Mouse (Mus musculus) heart, embryonic 16.5 days (tissue): Measurements from ENCODE around the gene Prlr. TPM values are rescaled to one million over a fixed set of nuclear protein-coding genes. Genes with fewer than 3 reads are reported as not detected.

Experiments used
- ATAC-seq: fragments of 200-750 bp; cut with Nextera tagmentation; replicated peaks from 2 replicates; pipeline ENCODE4 v1.8.0; 2017; ENCODE audit warnings: moderate number of reproducible peaks; ENCODE audit not compliant: insufficient read depth, low FRiP score; ENCODE audit errors: extremely low read depth
- H3K27ac ChIP-seq: fragments of 300-500 bp; sonication (generic); 2 replicates; pipeline ENCODE4 v1.5.1; 2014; ENCODE audit warnings: mild to moderate bottlenecking, low read length, control low read depth, moderate library complexity
- H3K27me3 ChIP-seq: fragments of 300-500 bp; sonication (generic); 2 replicates; pipeline ENCODE4 v1.6.1; 2014; ENCODE audit warnings: low read length, mixed read lengths; ENCODE audit not compliant: control insufficient read depth, insufficient read depth
- H3K36me3 ChIP-seq: fragments of 300-500 bp; sonication (generic); 2 replicates; pipeline ENCODE4 v1.6.1; 2014; ENCODE audit not compliant: control insufficient read depth, insufficient read depth
- H3K4me1 ChIP-seq: fragments of 300-500 bp; sonication (generic); 2 replicates; pipeline ENCODE4 v1.6.1; 2014; ENCODE audit warnings: low read length, mixed read lengths; ENCODE audit not compliant: control insufficient read depth, insufficient read depth
- H3K4me2 ChIP-seq: fragments of 300-500 bp; sonication (generic); 2 replicates; pipeline ENCODE4 v1.6.1; 2014; ENCODE audit warnings: low read depth, mild to moderate bottlenecking, control low read depth, low read length
- H3K4me3 ChIP-seq: fragments of 300-500 bp; sonication (generic); 2 replicates; pipeline ENCODE4 v1.5.1; 2014; ENCODE audit warnings: mild to moderate bottlenecking, control low read depth, low read length
- H3K9ac ChIP-seq: fragments of 300-500 bp; sonication (generic); 2 replicates; pipeline ENCODE4 v1.6.1; 2014; ENCODE audit warnings: low read length, control low read depth
- H3K9me3 ChIP-seq: fragments of 300-500 bp; sonication (generic); replicated peaks from 2 replicates; pipeline ENCODE4 v1.6.1; 2016; ENCODE audit warnings: low read length; ENCODE audit not compliant: control insufficient read depth
- WGBS: fragments of 180-500 bp; shearing (Covaris S2); extraction: QIAGEN DNeasy Blood & Tissue Kit; methylation state at CpG from one replicate; pipeline ENCODE4 v1.1.7; 2014; 5-methylcytosine and 5-hydroxymethylcytosine counted together
- polyA plus RNA-seq: library from polyadenylated mRNA; unstranded; fragments of >200 nt; fragmentation: Nextera tagmentation; extraction: Ambion mirVana; gene quantifications from 2 replicates; pipeline ENCODE4 v1.2.1, GENCODE M21; 2015

Gene Prlr
- polyA plus RNA-seq, 1 experiment from 2014 or later: 1.3 TPM

DNA sequence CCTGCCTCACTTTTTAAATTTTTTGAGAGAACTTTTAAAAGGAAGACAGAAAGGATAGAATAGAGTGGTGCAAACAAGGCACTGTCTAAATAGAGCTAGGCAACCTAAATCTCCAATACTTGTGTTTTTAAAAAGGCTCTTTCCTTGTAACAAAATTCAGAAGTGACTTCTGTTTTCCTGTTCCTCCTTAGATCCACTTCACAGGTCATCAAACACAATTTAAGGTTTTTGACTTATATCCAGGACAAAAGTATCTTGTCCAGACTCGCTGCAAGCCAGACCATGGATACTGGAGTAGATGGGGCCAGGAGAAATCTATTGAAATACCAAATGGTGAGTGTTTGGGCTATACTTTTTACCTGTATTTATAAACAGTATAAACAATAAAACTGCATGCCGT lies 148.0 kb downstream of the Prlr start, which contains the start of gene Gm21973:
Gm21973 (plus strand) TSS at position 301 of the 400 bp plus-strand sequence.
- no peak within 1 kb of the TSS for H3K27ac ChIP-seq
- no peak within 1 kb of the TSS for H3K4me3 ChIP-seq
- H3K4me1 ChIP-seq: no peaks in the 10 kb centered on the region
- 87% methylated on average over 2 of the region's 2 CpGs for WGBS
- ATAC-seq: no peak
- H3K27me3 ChIP-seq: no peaks in the 10 kb centered on the region
- no peak within 1 kb of the TSS for H3K4me2 ChIP-seq
- no peak within 1 kb of the TSS for H3K9ac ChIP-seq
- H3K9me3 ChIP-seq: no peaks in the 10 kb centered on the region
- H3K36me3 ChIP-seq: no peaks in the 10 kb centered on the region

DNA sequence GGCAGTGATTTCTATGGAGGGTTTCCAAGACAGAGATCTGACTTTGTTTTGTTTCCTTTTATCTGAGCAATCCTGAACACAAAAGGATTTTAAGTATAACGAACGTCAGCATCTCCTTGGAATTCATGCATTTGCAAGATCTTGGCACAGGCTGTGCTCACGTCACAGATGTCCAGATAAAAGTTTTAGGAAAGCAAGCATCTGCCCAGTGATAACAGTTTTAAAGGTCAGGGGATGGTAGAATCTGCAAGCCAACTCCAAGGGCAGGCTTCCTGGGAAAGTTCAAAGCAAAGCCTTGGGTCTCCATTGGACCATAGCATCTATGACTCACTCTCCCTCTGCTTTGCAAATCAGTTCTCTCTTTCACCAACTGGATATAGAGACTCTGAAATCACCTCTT lies 153.6 kb downstream of the Prlr start:
- H3K9ac ChIP-seq: no peak overlapping the region
- H3K27me3 ChIP-seq: no peaks in the 10 kb centered on the region
- no peak overlapping the region for H3K4me2 ChIP-seq
- no peak overlapping the region for H3K27ac ChIP-seq
- no peak for ATAC-seq
- 74% methylated on average over 3 of the region's 3 CpGs for WGBS
- H3K36me3 ChIP-seq: no peaks in the 10 kb centered on the region
- no peaks in the 10 kb centered on the region for H3K9me3 ChIP-seq
- H3K4me1 ChIP-seq: no peaks in the 10 kb centered on the region
- no peak overlapping the region for H3K4me3 ChIP-seq

- no peaks in the 10 kb centered on the region for H3K27me3 ChIP-seq
- H3K27ac ChIP-seq: no peak overlapping the region
- no peaks in the 10 kb centered on the region for H3K9me3 ChIP-seq
- no peak for ATAC-seq
- H3K9ac ChIP-seq: no peak overlapping the region
- no peaks in the 10 kb centered on the region for H3K36me3 ChIP-seq
- WGBS: 93% methylated on average over 1 of the region's 1 CpGs
- no peak overlapping the region for H3K4me2 ChIP-seq
- H3K4me1 ChIP-seq: no peaks in the 10 kb centered on the region
- no peak overlapping the region for H3K4me3 ChIP-seq
Measured at GRCm38 (mm10) chr15:10332566-10332965, 155.5 kb downstream of the Prlr start.

DNA sequence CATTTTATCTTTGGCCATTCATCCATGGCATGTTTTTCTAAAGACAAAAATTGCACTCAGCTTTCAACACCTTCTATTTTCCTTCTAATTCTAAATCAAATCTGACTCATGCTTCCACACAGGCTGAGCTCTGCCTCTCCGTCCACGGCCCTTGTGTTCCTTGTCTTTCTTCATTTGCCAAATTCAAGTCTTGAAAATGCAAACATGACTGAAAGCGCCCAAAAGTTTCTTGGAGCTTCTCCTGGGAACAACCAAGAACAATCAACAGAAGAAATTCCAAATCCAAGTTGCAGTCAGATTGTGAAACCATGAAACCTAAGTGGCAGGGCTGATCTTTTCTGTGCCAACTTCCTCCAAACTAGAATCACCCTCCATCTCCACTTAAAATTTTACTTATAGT lies 161.6 kb downstream of the Prlr start:
- Histone ChIP-seq H3K27ac (no peak overlapping the region), H3K9ac (no peak overlapping the region), H3K27me3 (no peaks in the 10 kb centered on the region), H3K4me1 (no peaks in the 10 kb centered on the region), H3K9me3 (no peaks in the 10 kb centered on the region), H3K4me2 (no peak overlapping the region), H3K36me3 (no peaks in the 10 kb centered on the region), H3K4me3 (no peak overlapping the region)
- ATAC-seq: no peak
- 52% methylated on average over 3 of the region's 3 CpGs for WGBS

DNA sequence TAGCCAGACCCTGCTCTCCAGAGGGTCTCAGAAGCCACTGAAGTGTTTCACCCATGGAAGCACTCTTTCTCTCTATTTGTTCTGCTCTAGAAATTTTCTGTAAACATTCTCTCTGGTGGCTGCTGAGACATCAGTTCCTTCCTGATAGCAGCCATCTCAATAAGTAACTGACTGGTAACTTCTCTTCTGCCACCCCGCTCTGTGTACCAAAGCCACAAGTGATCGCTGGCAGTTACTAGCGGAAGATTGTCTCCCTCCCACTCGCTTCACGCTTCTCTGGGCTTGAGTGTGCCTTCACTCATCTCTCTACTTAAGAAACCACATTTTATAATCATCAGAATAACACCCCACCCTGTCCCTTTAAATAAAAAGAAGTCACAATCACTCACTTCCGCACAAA lies 170.0 kb downstream of the Prlr start:
- Histone ChIP-seq H3K4me2 (no peak overlapping the region), H3K27ac (no peak overlapping the region), H3K4me3 (no peak overlapping the region), H3K36me3 (no peaks in the 10 kb centered on the region), H3K9ac (no peak overlapping the region), H3K9me3 (no peaks in the 10 kb centered on the region), H3K4me1 (no peaks in the 10 kb centered on the region), H3K27me3 (no peaks in the 10 kb centered on the region)
- no peak for ATAC-seq
- 85% methylated on average over 6 of the region's 6 CpGs for WGBS

GRCm38 (mm10) chr15:10358039-10358948 lies 181.3 kb downstream of the Prlr start, which contains the start of gene Agxt2:
TSS of gene Agxt2 (plus strand) at chr15:10358532.
- ATAC-seq: no peak
- Histone ChIP-seq H3K9ac (no peak within 1 kb of the TSS), H3K4me2 (no peak within 1 kb of the TSS), H3K9me3 (no peaks in the 10 kb centered on the region), H3K27me3 (no peaks in the 10 kb centered on the region), H3K4me3 (no peak within 1 kb of the TSS), H3K36me3 (no peaks in the 10 kb centered on the region), H3K27ac (no peak within 1 kb of the TSS), H3K4me1 (no peaks in the 10 kb centered on the region)
- WGBS: 71% methylated on average over 9 of the region's 9 CpGs

DNA sequence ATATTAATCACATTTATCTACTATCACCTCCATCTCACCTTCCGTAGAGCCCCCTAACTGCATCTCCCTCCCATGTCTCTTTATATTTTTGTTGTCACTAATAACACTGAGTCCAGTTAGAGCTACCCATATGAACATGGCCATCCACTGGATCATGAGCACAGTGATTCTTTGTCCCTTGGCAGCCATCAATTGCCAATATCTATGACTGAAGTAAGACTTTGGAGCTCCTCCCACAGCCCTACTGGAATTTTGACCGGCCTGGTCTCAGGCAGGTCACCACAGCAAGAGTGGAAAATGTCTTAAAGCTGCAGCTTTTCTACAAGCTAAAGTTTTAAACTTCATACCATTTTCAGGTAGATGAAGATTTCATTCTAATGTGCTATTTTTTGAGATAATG lies 189.3 kb downstream of the Prlr start:
- Histone ChIP-seq H3K4me1 (no peaks in the 10 kb centered on the region), H3K27ac (no peak overlapping the region), H3K4me3 (no peak overlapping the region), H3K9ac (no peak overlapping the region), H3K27me3 (no peaks in the 10 kb centered on the region), H3K9me3 (no peaks in the 10 kb centered on the region), H3K4me2 (no peak overlapping the region), H3K36me3 (no peaks in the 10 kb centered on the region)
- no peak for ATAC-seq
- 88% methylated on average over 2 of the region's 2 CpGs for WGBS

DNA sequence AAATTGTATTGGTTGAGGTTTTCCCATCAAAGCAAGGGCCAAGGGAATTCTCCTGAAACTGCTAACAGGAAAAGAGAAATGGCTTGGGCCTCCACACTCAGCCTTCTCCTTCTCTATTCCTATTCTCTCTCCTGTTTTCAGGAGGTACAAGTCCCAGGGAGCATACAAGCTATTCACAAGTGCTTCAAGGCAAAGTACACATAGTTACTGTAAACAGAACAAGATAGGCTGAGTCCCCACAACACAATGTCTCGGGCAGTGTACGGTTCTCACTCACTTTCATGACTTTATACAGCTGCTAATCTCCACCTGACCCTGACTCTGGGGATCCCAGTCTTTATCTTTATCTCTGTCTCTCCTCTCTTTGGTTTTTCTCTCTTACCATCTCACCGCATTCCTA lies 198.4 kb downstream of the Prlr start:
- H3K9ac ChIP-seq: no peak overlapping the region
- peaks cover 6% of the 10 kb centered on the region; the same call in 1 of the 2 replicates for H3K4me1 ChIP-seq
- no peaks in the 10 kb centered on the region for H3K9me3 ChIP-seq
- H3K27me3 ChIP-seq: no peaks in the 10 kb centered on the region
- H3K27ac ChIP-seq: no peak overlapping the region
- no peak for ATAC-seq
- 13% methylated on average over 3 of the region's 3 CpGs for WGBS
- H3K4me2 ChIP-seq: no peak overlapping the region
- no peaks in the 10 kb centered on the region for H3K36me3 ChIP-seq
- no peak overlapping the region for H3K4me3 ChIP-seq

DNA sequence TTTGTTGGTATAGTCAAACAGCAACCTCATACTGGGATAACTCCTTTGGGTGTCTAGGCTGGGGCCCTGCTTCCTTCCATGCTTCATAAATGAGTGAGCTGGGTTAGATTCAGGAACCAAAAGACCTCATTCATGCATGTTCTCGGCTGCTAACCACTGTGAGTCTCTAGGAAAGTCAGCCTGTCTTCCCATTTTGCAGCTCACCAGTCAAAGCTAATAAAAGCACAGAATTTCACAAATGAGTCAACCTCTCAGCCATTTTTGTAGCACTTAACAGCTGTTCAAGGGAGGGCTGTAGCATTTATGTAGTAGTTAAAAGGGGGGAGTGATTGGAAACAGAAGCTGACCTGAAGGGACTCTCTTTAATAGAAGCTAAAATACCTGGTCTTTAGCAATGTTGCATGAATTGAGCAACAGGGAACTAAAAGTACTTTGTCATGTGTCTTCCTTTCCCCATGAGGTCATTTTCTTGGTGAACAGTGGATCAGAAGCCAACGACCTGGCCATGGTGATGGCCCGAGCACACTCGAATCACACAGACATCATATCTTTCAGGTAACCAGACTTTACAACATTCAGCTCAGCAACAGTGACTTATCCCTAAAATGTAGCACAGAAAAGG lies 201.4 kb downstream of the Prlr start:
- Histone ChIP-seq H3K9me3 (no peaks in the 10 kb centered on the region), H3K4me1 (peaks cover 6% of the 10 kb centered on the region; the same call in 1 of the 2 replicates), H3K27me3 (no peaks in the 10 kb centered on the region), H3K4me3 (no peak overlapping the region), H3K4me2 (no peak overlapping the region), H3K9ac (no peak overlapping the region), H3K27ac (no peak overlapping the region), H3K36me3 (no peaks in the 10 kb centered on the region)
- 90% methylated on average over 4 of the region's 4 CpGs for WGBS
- no peak for ATAC-seq
